Mouse (Mus musculus): ENCODE data around the gene Rps27.

Gene Rps27

DNA sequence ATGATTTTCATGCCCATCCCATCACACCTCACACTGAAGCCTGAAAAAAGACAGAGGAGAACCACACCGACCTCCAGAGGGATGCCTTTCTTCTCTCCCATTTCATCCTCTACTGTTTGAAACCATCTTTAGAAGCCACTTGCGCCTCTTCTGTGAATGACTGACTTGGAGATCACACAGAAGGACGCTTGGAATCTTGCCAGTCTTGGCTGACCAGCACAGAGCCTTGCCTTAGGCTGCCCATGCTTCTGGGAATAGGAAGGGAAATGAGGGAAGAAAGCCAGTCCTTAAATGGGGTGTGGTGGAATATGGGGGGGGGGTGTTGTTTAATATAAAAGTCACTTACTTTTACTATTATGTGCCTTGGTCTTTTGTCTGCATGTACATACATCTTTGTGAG, 29.9 kb downstream of the Rps27 start:
- DNase-seq (ENCODE audit: low read depth, low spot score), result no peak

DNA sequence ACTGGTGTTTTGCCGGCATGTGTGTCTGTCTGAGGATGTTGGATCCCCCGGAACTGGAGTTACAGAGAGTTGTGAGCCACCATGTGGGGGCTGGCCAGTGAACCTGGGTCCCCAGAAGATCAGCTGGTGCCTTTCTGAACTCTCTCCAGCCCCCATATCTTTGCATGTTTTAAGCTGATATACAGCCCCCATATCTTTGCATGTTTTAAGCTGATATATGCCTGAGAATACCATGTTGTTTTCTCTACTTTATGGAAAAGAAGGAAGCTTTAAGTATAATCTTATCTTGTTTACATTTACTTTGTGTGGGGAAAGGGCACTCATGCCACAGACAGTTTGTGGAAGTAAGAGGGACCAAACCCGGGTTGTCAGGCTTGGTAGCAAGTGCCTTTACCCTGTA, 33.9 kb downstream of the Rps27 start:
- DNase-seq (ENCODE audit: low read depth, low spot score), result no peak

Data from retina, adult 2 months (tissue).